14 mouse cellular contexts compared by ENCODE assay signal in genomic region chr19:10248128-10248527, GRCm38 (mm10). TPM values are rescaled to one million over a fixed set of nuclear protein-coding genes. Genes with fewer than 3 reads are reported as not detected.
A peak's percentile ranks its signal among the peaks of the same experiment; 100 is the strongest.
DNase-seq lines count a peak whose midpoint lies in the region; ATAC-seq and TF ChIP-seq lines count a peak whose summit lies in the region.
"Had no signal": no experiment of that assay in that cellular context is flagged by ENCODE, and none has a peak within 500 bp of the region (broad histone marks: within the 10 kb centered on the region; RNA-seq: fewer than 3 reads in every experiment).

No protein-coding gene starts in this region.

- no peak for TF ChIP-seq CTCF in kidney, postnatal 0 days (IDR thresholded peaks at IDR 0.05; ENCODE audit: low read depth)
- no peak for TF ChIP-seq CTCF in heart, postnatal 0 days (IDR thresholded peaks at IDR 0.05; ENCODE audit: low read depth)

- H3K27ac ChIP-seq in kidney, postnatal 0 days = no peak overlapping the region
- no peak overlapping the region for H3K27ac ChIP-seq in heart, postnatal 0 days (ENCODE audit: low read depth)
- H3K27ac ChIP-seq in forebrain, embryonic 14.5 days (ENCODE audit: low read depth, low read length) = no peak overlapping the region
- H3K27ac ChIP-seq: liver, embryonic 13.5 days; neural tube, embryonic 12.5 days had no signal

- WGBS in kidney, postnatal 0 days = 12% methylated on average over 20 of the region's 20 CpGs
- 21% methylated on average over 20 of the region's 20 CpGs for WGBS in heart, postnatal 0 days
- WGBS in forebrain, embryonic 14.5 days = 69% methylated on average over 20 of the region's 20 CpGs

- peaks cover 16% of the 10 kb centered on the region for H3K4me1 ChIP-seq in kidney, postnatal 0 days (replicated peaks; ENCODE audit: insufficient read depth, low read length)
- 0 out of 2 replicates have a peak, but pooled peaks cover 4% of the 10 kb centered on the region for H3K4me1 ChIP-seq in heart, postnatal 0 days (ENCODE audit: control insufficient read depth, insufficient read depth)
- no peaks in the 10 kb centered on the region for H3K4me1 ChIP-seq in forebrain, embryonic 14.5 days (ENCODE audit: control insufficient read depth, insufficient read depth, low read length)

- no peaks in the 10 kb centered on the region for H3K9me3 ChIP-seq in kidney, postnatal 0 days (replicated peaks; ENCODE audit: low read length)
- no peaks in the 10 kb centered on the region for H3K9me3 ChIP-seq in heart, postnatal 0 days (replicated peaks; ENCODE audit: control insufficient read depth, low read length)
- no peaks in the 10 kb centered on the region for H3K9me3 ChIP-seq in forebrain, embryonic 14.5 days (replicated peaks; ENCODE audit: control insufficient read depth, low read length)
- H3K9me3 ChIP-seq: liver, embryonic 13.5 days; neural tube, embryonic 12.5 days had no signal

- DNase-seq in embryo, embryonic 10 days (ENCODE audit: low spot score) = peak; percentile 57
- no peak for DNase-seq in embryo, embryonic 9.5 days (ENCODE audit: extremely low spot score)
- peak; percentile 85 for DNase-seq in kidney, postnatal 0 days (ENCODE audit: low spot score)
- DNase-seq in kidney, adult 8-10 months = no peak
- no peak for DNase-seq in heart, postnatal 0 days (ENCODE audit: low spot score)
- DNase-seq in lung, postnatal 4 days = peak; percentile 32 to 75
- DNase-seq in cerebellum, postnatal 4 days (ENCODE audit: low spot score in 2 of 2) = no peak
- DNase-seq in forebrain, embryonic 14.5 days (ENCODE audit: low spot score) = no peak
- DNase-seq: cerebellum, adult 9-11 months; gastrocnemius, postnatal 14 days; liver, embryonic 13.5 days; midbrain, embryonic 14.5 days had no signal

- H3K4me2 ChIP-seq in kidney, postnatal 0 days (ENCODE audit: low read length) = peak overlapping the region; percentile 26; the same call in 1 of the 2 replicates
- no peak overlapping the region for H3K4me2 ChIP-seq in heart, postnatal 0 days (ENCODE audit: low read depth, low read length)
- H3K4me2 ChIP-seq in forebrain, embryonic 14.5 days (ENCODE audit: low read length) = no peak overlapping the region
- H3K4me2 ChIP-seq: liver, embryonic 13.5 days; neural tube, embryonic 12.5 days had no signal

- no peak overlapping the region for H3K9ac ChIP-seq in kidney, postnatal 0 days (ENCODE audit: low read depth, low read length)
- H3K9ac ChIP-seq in heart, postnatal 0 days (replicated peaks; ENCODE audit: low read depth, low read length) = no peak overlapping the region
- H3K9ac ChIP-seq in forebrain, embryonic 14.5 days (ENCODE audit: low read length) = no peak overlapping the region
- H3K9ac ChIP-seq: liver, embryonic 13.5 days; neural tube, embryonic 12.5 days had no signal

- peak; percentile 83 for ATAC-seq in kidney, postnatal 0 days (replicated peaks; ENCODE audit: low FRiP score, low read depth)
- peak; percentile 37; the same call in 1 of the 2 replicates for ATAC-seq in heart, postnatal 0 days (ENCODE audit: insufficient read depth, low read depth)
- no peak for ATAC-seq in forebrain, embryonic 14.5 days
- ATAC-seq: activated CD4-positive, CD25-positive, alpha-beta regulatory T cell, adult 4 months had no signal

- no peaks in the 10 kb centered on the region for H3K27me3 ChIP-seq in kidney, postnatal 0 days (ENCODE audit: insufficient read depth, low read length)
- H3K27me3 ChIP-seq in heart, postnatal 0 days (ENCODE audit: control insufficient read depth, insufficient read depth, low read length) = peaks cover 8% of the 10 kb centered on the region; the same call in 1 of the 2 replicates
- H3K27me3 ChIP-seq in forebrain, embryonic 14.5 days (replicated peaks; ENCODE audit: control insufficient read depth, insufficient read depth, low read length) = no peaks in the 10 kb centered on the region

- H3K4me3 ChIP-seq in kidney, postnatal 0 days (replicated peaks; ENCODE audit: low read depth, low read length) = no peak overlapping the region
- no peak overlapping the region for H3K4me3 ChIP-seq in heart, postnatal 0 days (ENCODE audit: low read depth, low read length)
- no peak overlapping the region for H3K4me3 ChIP-seq in forebrain, embryonic 14.5 days (ENCODE audit: low read depth, low read length)
- H3K4me3 ChIP-seq: liver, embryonic 13.5 days; neural tube, embryonic 12.5 days had no signal

- no peak for TF ChIP-seq EP300 in heart, postnatal 0 days (IDR thresholded peaks at IDR 0.05; ENCODE audit: low read depth)

- no peaks in the 10 kb centered on the region for H3K36me3 ChIP-seq in kidney, postnatal 0 days (ENCODE audit: insufficient read depth, low read length)
- no peaks in the 10 kb centered on the region for H3K36me3 ChIP-seq in heart, postnatal 0 days (replicated peaks; ENCODE audit: control insufficient read depth, insufficient read depth, low read length)
- no peaks in the 10 kb centered on the region; the same call in 1 of the 2 replicates for H3K36me3 ChIP-seq in forebrain, embryonic 14.5 days (ENCODE audit: control insufficient read depth, insufficient read depth, low read length)
- H3K36me3 ChIP-seq: liver, embryonic 13.5 days had no signal

RNA-seq across cellular contexts. Expression of gene Myrf, which starts 7.6 kb away (rescaled TPM):
- polyA plus RNA-seq in kidney, postnatal 0 days (2015; fragmentation: Nextera tagmentation; extraction: Ambion mirVana) = 1.2 and 1.5 TPM in 2 replicates
- 4.9 and 5.3 TPM in 2 replicates for total RNA-seq in heart, postnatal 0 days (2014; rRNA removed; ENCODE audit: low replicate concordance)
- polyA plus RNA-seq in heart, postnatal 0 days (2015; fragmentation: Nextera tagmentation; extraction: Ambion mirVana) = 1.3 and 1.6 TPM in 2 replicates
- polyA plus RNA-seq in forebrain, embryonic 14.5 days (2014; fragmentation: Nextera tagmentation; extraction: Ambion mirVana) = 0.20 and 0.40 TPM in 2 replicates

RNA-seq across cellular contexts. Expression of gene Fen1, which starts 44.2 kb away (rescaled TPM):
- polyA plus RNA-seq in kidney, postnatal 0 days (2015; fragmentation: Nextera tagmentation; extraction: Ambion mirVana) = 46.6 and 56.1 TPM in 2 replicates
- 32.9 and 34.9 TPM in 2 replicates for total RNA-seq in heart, postnatal 0 days (2014; rRNA removed; ENCODE audit: low replicate concordance)
- 19.1 and 20.2 TPM in 2 replicates for polyA plus RNA-seq in heart, postnatal 0 days (2015; fragmentation: Nextera tagmentation; extraction: Ambion mirVana)
- polyA plus RNA-seq in forebrain, embryonic 14.5 days (2014; fragmentation: Nextera tagmentation; extraction: Ambion mirVana) = 53.4 and 63.9 TPM in 2 replicates

RNA-seq across cellular contexts. Expression of gene Tmem258, which starts 44.3 kb away (rescaled TPM):
- polyA plus RNA-seq in kidney, postnatal 0 days (2015; fragmentation: Nextera tagmentation; extraction: Ambion mirVana) = 427 and 460 TPM in 2 replicates
- 188 and 194 TPM in 2 replicates for total RNA-seq in heart, postnatal 0 days (2014; rRNA removed; ENCODE audit: low replicate concordance)
- 367 and 368 TPM in 2 replicates for polyA plus RNA-seq in heart, postnatal 0 days (2015; fragmentation: Nextera tagmentation; extraction: Ambion mirVana)
- 380 and 505 TPM in 2 replicates for polyA plus RNA-seq in forebrain, embryonic 14.5 days (2014; fragmentation: Nextera tagmentation; extraction: Ambion mirVana)

RNA-seq across cellular contexts. Expression of gene Dagla, which starts 56.5 kb away (rescaled TPM):
- polyA plus RNA-seq in kidney, postnatal 0 days (2015; fragmentation: Nextera tagmentation; extraction: Ambion mirVana) = 2.0 and 2.2 TPM in 2 replicates
- total RNA-seq in heart, postnatal 0 days (2014; rRNA removed; ENCODE audit: low replicate concordance) = 0.92 and 1.4 TPM in 2 replicates
- polyA plus RNA-seq in heart, postnatal 0 days (2015; fragmentation: Nextera tagmentation; extraction: Ambion mirVana) = 0.52 and 0.60 TPM in 2 replicates
- polyA plus RNA-seq in forebrain, embryonic 14.5 days (2014; fragmentation: Nextera tagmentation; extraction: Ambion mirVana) = 3.6 and 5.8 TPM in 2 replicates

Comparison
In these comparisons a context has a peak if more than half of its experiments do, and no peak if none do; other contexts are left out.
1. DNase-seq: peak in embryo, embryonic 10 days (single experiment), kidney, postnatal 0 days (single experiment) and lung, postnatal 4 days (2 of 2); none in embryo, embryonic 9.5 days (single experiment), kidney, adult 8-10 months (0 of 2), heart, postnatal 0 days (single experiment), cerebellum, postnatal 4 days (0 of 2) and forebrain, embryonic 14.5 days (single experiment).